Mouse (Mus musculus): ENCODE measurements at regions not wholly inside any gene's neighbourhood (a gene's known extent, or its start where the extent isn't known, plus 50 kb on each side); places are given as distances from the start of the nearest gene placed in this dataset.

DNA sequence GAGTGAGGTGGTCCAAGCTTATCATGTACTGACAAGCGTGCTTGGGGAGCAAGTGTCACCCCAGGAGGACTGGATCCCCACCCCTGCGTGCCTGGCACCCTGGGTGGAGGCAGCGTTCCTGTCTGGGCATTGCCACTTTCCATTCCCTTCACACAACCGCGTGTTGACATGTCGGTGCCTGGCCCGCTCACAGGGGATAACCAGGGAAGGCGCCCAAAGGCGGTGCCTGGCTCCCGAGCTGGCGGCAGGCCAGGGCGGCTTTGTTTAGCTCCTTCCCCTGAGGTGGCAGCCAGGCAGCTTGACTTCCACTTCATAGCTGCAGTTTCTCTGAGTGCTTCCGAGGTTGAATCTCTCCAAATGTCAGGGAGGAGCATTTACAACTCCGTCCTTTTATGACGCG lies 318.7 kb upstream of the 4930535I16Rik start:
- Histone ChIP-seq H3K4me1 (ENCODE audit: control insufficient read depth, insufficient read depth, low read length) (peaks cover 4% of the 10 kb centered on the region), H3K27ac (ENCODE audit: insufficient read depth, low read depth, low read length) (no peak overlapping the region), H3K4me3 (ENCODE audit: insufficient read depth, low read depth, low read length) (no peak overlapping the region)
- TF ChIP-seq CTCF (IDR thresholded peaks at IDR 0.05; ENCODE audit: insufficient read depth, low read depth, low read length) (no peak), POLR2A (IDR thresholded peaks at IDR 0.05; ENCODE audit: insufficient read depth, low read depth, low read length) (no peak)
- 21% methylated on average over 16 of the region's 16 CpGs for WGBS

DNA sequence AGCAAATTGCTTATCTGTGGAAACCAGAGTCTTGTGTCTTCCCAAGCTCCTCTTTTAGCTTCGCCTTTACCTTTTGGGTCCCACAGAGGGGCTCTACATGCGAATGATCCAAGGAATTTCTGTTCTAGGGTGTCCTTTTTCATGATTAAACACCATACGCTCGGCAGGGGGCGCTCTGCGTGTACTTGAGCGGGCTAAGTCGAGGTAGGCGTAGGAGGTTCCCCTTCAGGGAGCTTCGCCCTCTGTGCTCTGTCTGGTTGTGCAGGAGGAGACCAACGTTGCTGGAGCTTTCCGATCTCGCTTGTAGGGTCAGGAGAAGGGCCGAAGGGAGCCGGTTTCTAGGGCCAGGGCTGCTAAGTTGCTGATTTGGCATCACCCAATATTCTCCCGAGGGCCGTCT lies 310.7 kb upstream of the 4930535I16Rik start:
- TF ChIP-seq CTCF (IDR thresholded peaks at IDR 0.05; ENCODE audit: insufficient read depth, low read depth, low read length) (peak; percentile 74), POLR2A (IDR thresholded peaks at IDR 0.05; ENCODE audit: insufficient read depth, low read depth, low read length) (no peak)
- WGBS = 12% methylated on average over 17 of the region's 17 CpGs
- Histone ChIP-seq H3K4me1 (ENCODE audit: control insufficient read depth, insufficient read depth, low read length) (peaks cover 3% of the 10 kb centered on the region), H3K27ac (ENCODE audit: insufficient read depth, low read depth, low read length) (no peak overlapping the region), H3K4me3 (ENCODE audit: insufficient read depth, low read depth, low read length) (no peak overlapping the region)

DNA sequence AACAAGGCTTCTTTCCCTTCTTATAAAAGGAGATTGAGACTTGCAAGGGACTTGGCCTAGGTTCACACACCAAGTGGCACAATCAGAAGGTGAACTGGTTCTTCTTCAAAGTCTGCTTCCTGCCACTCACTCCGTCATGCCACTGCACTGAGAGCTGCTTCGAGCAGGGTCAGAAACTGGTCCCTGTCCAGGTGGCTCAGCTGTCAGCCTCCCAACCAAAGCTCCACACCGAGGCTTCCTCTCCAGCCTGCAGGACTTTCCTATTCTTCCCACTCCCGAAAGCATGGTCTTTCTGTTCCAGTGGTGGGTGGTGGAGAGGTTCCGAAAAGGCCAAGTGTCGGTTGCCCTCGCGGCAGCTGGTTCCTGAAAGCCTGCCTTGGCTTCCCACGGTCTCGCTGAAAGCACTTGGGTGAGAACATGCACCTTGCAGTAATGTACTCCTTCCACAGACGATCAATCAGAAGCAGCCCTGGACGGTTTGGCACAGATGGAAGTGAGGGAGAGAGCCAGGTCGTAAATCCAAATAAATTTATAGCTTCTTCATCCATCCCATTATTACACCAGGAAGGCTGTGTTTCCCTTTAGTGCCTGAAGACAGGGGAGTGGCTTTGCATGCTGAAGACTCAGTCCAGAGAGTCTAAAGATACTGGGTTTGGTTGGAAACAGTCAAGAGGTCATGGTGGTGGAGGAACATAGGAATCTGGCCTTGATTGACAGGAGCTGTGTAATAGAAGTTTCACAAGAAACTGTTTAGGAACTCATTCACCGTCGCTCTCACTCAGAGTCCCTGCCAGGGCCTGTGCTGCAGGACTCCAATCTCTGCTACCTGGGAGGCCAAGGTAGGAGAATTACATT lies 306.1 kb upstream of the 4930535I16Rik start:
- H3K27ac ChIP-seq (ENCODE audit: insufficient read depth, low read depth, low read length) = no peak overlapping the region
- TF ChIP-seq POLR2A (IDR thresholded peaks at IDR 0.05; ENCODE audit: insufficient read depth, low read depth, low read length) = no peak
- no peak for TF ChIP-seq CTCF (IDR thresholded peaks at IDR 0.05; ENCODE audit: insufficient read depth, low read depth, low read length)
- 89% methylated on average over 15 of the region's 15 CpGs for WGBS
- peaks cover 3% of the 10 kb centered on the region for H3K4me1 ChIP-seq (ENCODE audit: control insufficient read depth, insufficient read depth, low read length)
- no peak overlapping the region for H3K4me3 ChIP-seq (ENCODE audit: insufficient read depth, low read depth, low read length)

DNA sequence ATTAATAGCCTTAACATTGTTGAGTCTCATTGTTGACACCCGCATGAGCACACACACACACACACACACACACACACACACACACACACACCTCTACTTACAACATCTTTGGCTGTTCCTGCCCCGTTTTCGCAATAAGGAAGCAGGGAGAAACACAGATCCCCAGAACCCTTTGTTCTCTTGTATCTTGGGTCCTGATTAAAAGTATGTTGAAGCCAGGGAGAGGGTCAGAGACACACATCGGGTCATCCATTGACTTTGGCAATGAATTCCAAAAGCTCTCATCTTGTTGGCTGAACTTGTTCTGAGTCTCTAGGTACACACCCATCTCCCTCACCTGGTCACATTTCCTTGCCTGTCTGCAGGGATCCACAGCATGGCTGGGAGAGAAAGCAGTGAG lies 303.9 kb upstream of the 4930535I16Rik start:
- Histone ChIP-seq H3K27ac (ENCODE audit: insufficient read depth, low read depth, low read length) (no peak overlapping the region), H3K4me3 (ENCODE audit: insufficient read depth, low read depth, low read length) (no peak overlapping the region), H3K4me1 (ENCODE audit: control insufficient read depth, insufficient read depth, low read length) (no peaks in the 10 kb centered on the region; the same call in 1 of the 2 replicates)
- TF ChIP-seq CTCF (IDR thresholded peaks at IDR 0.05; ENCODE audit: insufficient read depth, low read depth, low read length) (no peak), POLR2A (IDR thresholded peaks at IDR 0.05; ENCODE audit: insufficient read depth, low read depth, low read length) (no peak)
- 99% methylated on average over 4 of the region's 4 CpGs for WGBS

DNA sequence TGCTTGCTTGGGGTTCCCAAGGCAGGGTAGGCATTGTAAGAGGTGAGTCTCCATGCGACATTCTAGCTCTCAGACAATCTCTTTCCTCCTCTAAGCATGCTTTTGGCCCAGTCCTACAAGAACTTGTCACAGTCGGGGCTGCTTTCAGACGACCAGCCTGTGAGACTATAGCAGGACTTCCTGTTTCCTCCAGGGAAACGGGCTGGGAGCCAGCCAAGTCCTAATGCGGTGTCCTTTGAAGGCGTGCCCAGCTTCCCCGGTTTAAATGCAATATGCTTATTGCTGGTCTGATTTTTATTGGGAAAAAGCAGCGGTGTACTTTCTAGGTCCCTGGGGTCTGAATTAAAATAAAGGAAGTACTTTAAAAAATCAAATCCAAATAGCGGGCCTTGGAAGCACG lies 299.4 kb upstream of the 4930535I16Rik start:
- no peak overlapping the region for H3K27ac ChIP-seq (ENCODE audit: insufficient read depth, low read depth, low read length)
- no peak overlapping the region for H3K4me3 ChIP-seq (ENCODE audit: insufficient read depth, low read depth, low read length)
- 57% methylated on average over 10 of the region's 10 CpGs for WGBS
- H3K4me1 ChIP-seq (ENCODE audit: control insufficient read depth, insufficient read depth, low read length) = no peaks in the 10 kb centered on the region; the same call in 1 of the 2 replicates
- no peak for TF ChIP-seq POLR2A (IDR thresholded peaks at IDR 0.05; ENCODE audit: insufficient read depth, low read depth, low read length)
- TF ChIP-seq CTCF (IDR thresholded peaks at IDR 0.05; ENCODE audit: insufficient read depth, low read depth, low read length) = no peak

DNA sequence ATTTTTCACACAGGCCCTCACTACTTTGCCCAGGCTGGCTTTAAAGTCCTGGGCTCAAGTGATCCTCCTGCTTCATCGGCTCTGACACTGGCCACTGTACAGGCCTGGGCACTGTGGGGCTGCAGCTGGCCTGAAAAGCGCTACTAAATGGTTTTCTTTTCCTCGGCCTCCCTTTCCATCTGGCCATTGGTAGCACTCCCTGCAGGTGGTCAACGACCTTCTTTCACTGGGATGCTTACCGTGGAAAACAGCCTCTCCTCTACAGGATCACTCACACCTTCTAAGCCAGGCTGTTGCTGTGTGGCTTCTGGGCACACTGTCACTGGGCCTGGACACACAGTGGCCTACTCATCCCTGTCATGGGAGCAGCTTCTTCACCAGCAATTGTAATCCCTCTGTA lies 298.5 kb upstream of the 4930535I16Rik start:
- no peak overlapping the region for H3K27ac ChIP-seq (ENCODE audit: insufficient read depth, low read depth, low read length)
- TF ChIP-seq POLR2A (IDR thresholded peaks at IDR 0.05; ENCODE audit: insufficient read depth, low read depth, low read length) = no peak
- TF ChIP-seq CTCF (IDR thresholded peaks at IDR 0.05; ENCODE audit: insufficient read depth, low read depth, low read length) = no peak
- H3K4me3 ChIP-seq (ENCODE audit: insufficient read depth, low read depth, low read length) = no peak overlapping the region
- H3K4me1 ChIP-seq (ENCODE audit: control insufficient read depth, insufficient read depth, low read length) = no peaks in the 10 kb centered on the region; the same call in 1 of the 2 replicates
- 63% methylated on average over 5 of the region's 5 CpGs for WGBS

DNA sequence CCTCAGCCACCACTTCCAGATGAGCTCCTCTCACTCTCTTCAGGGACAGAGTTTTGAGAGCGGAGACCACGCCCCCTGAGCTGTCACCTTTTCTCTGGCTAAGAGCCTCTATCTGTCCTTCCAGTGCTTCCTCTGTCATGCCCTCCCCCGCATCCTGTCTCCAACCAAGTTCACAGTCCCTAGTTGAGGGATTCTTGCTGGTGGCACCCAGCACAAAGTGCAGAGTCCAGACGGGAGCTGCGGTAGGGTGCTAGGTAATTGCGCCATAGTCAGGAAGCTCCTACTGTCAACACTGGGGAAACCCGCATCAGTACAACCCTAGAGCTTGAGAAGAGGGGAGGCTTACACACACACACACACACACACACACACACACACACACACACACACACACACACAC lies 297.3 kb upstream of the 4930535I16Rik start:
- H3K4me3 ChIP-seq (ENCODE audit: insufficient read depth, low read depth, low read length) = no peak overlapping the region
- TF ChIP-seq CTCF (IDR thresholded peaks at IDR 0.05; ENCODE audit: insufficient read depth, low read depth, low read length) = no peak
- TF ChIP-seq POLR2A (IDR thresholded peaks at IDR 0.05; ENCODE audit: insufficient read depth, low read depth, low read length) = no peak
- no peaks in the 10 kb centered on the region; the same call in 1 of the 2 replicates for H3K4me1 ChIP-seq (ENCODE audit: control insufficient read depth, insufficient read depth, low read length)
- WGBS = 94% methylated on average over 7 of the region's 7 CpGs
- no peak overlapping the region for H3K27ac ChIP-seq (ENCODE audit: insufficient read depth, low read depth, low read length)

DNA sequence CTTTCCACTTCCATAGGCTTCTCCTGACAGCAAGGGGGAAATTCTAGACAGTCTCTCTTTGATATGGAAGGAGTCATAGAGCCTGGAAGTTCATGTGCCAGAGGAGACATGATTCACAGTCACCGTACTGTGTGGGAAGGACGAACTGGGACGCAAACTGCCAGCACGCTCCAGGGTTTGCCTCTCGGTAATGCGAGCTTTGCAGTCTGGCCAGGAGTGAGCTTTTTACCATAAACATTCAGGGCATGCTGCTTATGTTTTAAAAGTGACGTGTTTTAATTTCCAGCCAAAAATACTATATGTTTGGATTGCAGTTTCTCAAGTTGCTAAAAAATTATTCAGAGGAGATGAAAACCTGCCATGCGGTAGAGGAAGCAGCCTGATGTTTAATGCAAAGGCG lies 292.3 kb upstream of the 4930535I16Rik start:
- TF ChIP-seq CTCF (IDR thresholded peaks at IDR 0.05; ENCODE audit: insufficient read depth, low read depth, low read length) (no peak), POLR2A (IDR thresholded peaks at IDR 0.05; ENCODE audit: insufficient read depth, low read depth, low read length) (no peak)
- H3K4me1 ChIP-seq (ENCODE audit: control insufficient read depth, insufficient read depth, low read length) = peaks cover 2% of the 10 kb centered on the region; the same call in 1 of the 2 replicates
- H3K27ac ChIP-seq (ENCODE audit: insufficient read depth, low read depth, low read length) = no peak overlapping the region
- WGBS = 75% methylated on average over 9 of the region's 9 CpGs
- no peak overlapping the region for H3K4me3 ChIP-seq (ENCODE audit: insufficient read depth, low read depth, low read length)

DNA sequence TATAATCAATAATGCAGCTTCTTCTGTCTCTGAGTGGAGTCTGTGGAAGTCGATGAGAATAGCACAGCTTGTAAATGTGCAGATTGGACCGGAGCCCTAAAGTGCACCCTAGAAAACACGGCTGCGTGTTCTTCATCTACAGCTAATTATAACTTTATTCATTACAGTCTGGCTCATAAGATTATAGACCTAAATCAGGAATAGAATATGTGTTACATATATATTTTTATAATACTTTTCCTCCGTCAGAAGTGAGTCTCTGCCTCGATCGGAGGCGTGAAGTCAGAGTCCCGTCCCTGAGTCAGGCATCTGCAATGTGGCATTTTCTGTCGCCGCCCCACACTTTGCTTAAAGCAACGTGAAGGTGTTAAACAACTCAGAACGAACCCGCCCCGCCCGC lies 288.7 kb upstream of the 4930535I16Rik start:
- Histone ChIP-seq H3K4me3 (ENCODE audit: insufficient read depth, low read depth, low read length) (no peak overlapping the region), H3K27ac (ENCODE audit: insufficient read depth, low read depth, low read length) (no peak overlapping the region), H3K4me1 (ENCODE audit: control insufficient read depth, insufficient read depth, low read length) (peaks cover 2% of the 10 kb centered on the region; the same call in 1 of the 2 replicates)
- TF ChIP-seq CTCF (IDR thresholded peaks at IDR 0.05; ENCODE audit: insufficient read depth, low read depth, low read length) (no peak), POLR2A (IDR thresholded peaks at IDR 0.05; ENCODE audit: insufficient read depth, low read depth, low read length) (no peak)
- WGBS = 60% methylated on average over 16 of the region's 16 CpGs

Data from olfactory bulb, adult 2 months (tissue).